Mouse (Mus musculus) stomach, postnatal 0 days (tissue): ENCODE measurements around the gene Tc2n. TPM values are rescaled to one million over a fixed set of nuclear protein-coding genes. Genes with fewer than 3 reads are reported as not detected.

Source experiments
- ATAC-seq: fragments of 200-750 bp; cut with Nextera tagmentation; 2 replicates; pipeline ENCODE4 v1.8.0; 2017; ENCODE audit not compliant: low FRiP score, low TSS enrichment
- DNase-seq: peaks from one replicate; pipeline ENCODE4 v3.0.0-alpha.2; 2016; ENCODE audit warnings: low spot score
- H3K27ac ChIP-seq: fragments of 300-500 bp; sonication (generic); replicated peaks from 2 replicates; pipeline ENCODE4 v1.5.1; 2014; ENCODE audit warnings: mild to moderate bottlenecking, control low read depth
- H3K27me3 ChIP-seq: fragments of 300-500 bp; sonication (generic); 2 replicates; pipeline ENCODE4 v1.6.1; 2014; ENCODE audit warnings: low read length; ENCODE audit not compliant: control insufficient read depth, insufficient read depth
- H3K36me3 ChIP-seq: fragments of 300-500 bp; sonication (generic); 2 replicates; pipeline ENCODE4 v1.6.1; 2014; ENCODE audit warnings: low read length, mixed read lengths; ENCODE audit not compliant: control insufficient read depth, insufficient read depth
- H3K4me1 ChIP-seq: fragments of 300-500 bp; sonication (generic); replicated peaks from 2 replicates; pipeline ENCODE4 v1.6.1; 2014; ENCODE audit warnings: antibody characterized with exemption; ENCODE audit not compliant: control insufficient read depth, insufficient read depth
- H3K4me2 ChIP-seq: fragments of 300-500 bp; sonication (generic); replicated peaks from 2 replicates; pipeline ENCODE4 v1.6.1; 2014; ENCODE audit warnings: low read depth, mild to moderate bottlenecking, control low read depth, moderate library complexity
- H3K4me3 ChIP-seq: fragments of 300-500 bp; sonication (generic); 2 replicates; pipeline ENCODE4 v1.5.1; 2014; ENCODE audit warnings: low read depth, low read length, control low read depth
- H3K9ac ChIP-seq: fragments of 300-500 bp; sonication (generic); 2 replicates; pipeline ENCODE4 v1.6.1; 2014; ENCODE audit warnings: mild to moderate bottlenecking, low read length, control low read depth, mixed read lengths
- H3K9me3 ChIP-seq: fragments of 300-500 bp; sonication (generic); 2 replicates; pipeline ENCODE4 v1.6.1; 2016; ENCODE audit warnings: low read length; ENCODE audit not compliant: control insufficient read depth
- CTCF ChIP-seq: IDR thresholded peaks from 2 replicates; pipeline ENCODE4 v1.5.1; 2016; ENCODE audit warnings: antibody characterized with exemption, low read depth, mild to moderate bottlenecking, moderate library complexity
- EP300 ChIP-seq: optimal IDR thresholded peaks from 2 replicates; pipeline ENCODE3; 2016; ENCODE audit warnings: antibody characterized with exemption
- WGBS: fragments of 180-500 bp; shearing (Covaris S2); extraction: QIAGEN DNeasy Blood & Tissue Kit; methylation state at CpG from one replicate; pipeline ENCODE4 v1.1.7; 2014; 5-methylcytosine and 5-hydroxymethylcytosine counted together
- polyA plus RNA-seq: library from polyadenylated mRNA; unstranded; fragments of >200 nt; fragmentation: Nextera tagmentation; extraction: Ambion mirVana; gene quantifications from 2 replicates; pipeline ENCODE4 v1.2.1, GENCODE M21; 2015

The Tc2n gene
- polyA plus RNA-seq, 1 experiment from 2014 or later = 11.6 TPM

GRCm38 (mm10) chr12:101762054-101762453, 43.7 kb upstream of the Tc2n start:
- Histone ChIP-seq H3K9me3 (no peaks in the 10 kb centered on the region), H3K9ac (no peak overlapping the region), H3K4me1 (no peaks in the 10 kb centered on the region), H3K27me3 (no peaks in the 10 kb centered on the region), H3K27ac (no peak overlapping the region), H3K4me2 (no peak overlapping the region), H3K4me3 (no peak overlapping the region), H3K36me3 (no peaks in the 10 kb centered on the region)
- 86% methylated on average over 5 of the region's 5 CpGs for WGBS
- peak; percentile 38 for TF ChIP-seq CTCF
- no peak for TF ChIP-seq EP300
- no peak for ATAC-seq
- DNase-seq = no peak

- Histone ChIP-seq H3K27me3 (no peaks in the 10 kb centered on the region), H3K4me1 (no peaks in the 10 kb centered on the region), H3K4me3 (no peak overlapping the region), H3K9ac (no peak overlapping the region), H3K4me2 (no peak overlapping the region), H3K27ac (peak overlapping the region; percentile 87), H3K36me3 (no peaks in the 10 kb centered on the region), H3K9me3 (no peaks in the 10 kb centered on the region)
- no peak for TF ChIP-seq CTCF
- no peak for TF ChIP-seq EP300
- WGBS = 44% methylated on average over 6 of the region's 6 CpGs
- DNase-seq (peak; percentile 86), ATAC-seq (peak; percentile 92)
Measured at GRCm38 (mm10) chr12:101759440-101760045, 41.2 kb upstream of the Tc2n start.

- H3K27ac ChIP-seq = peak overlapping the region; percentile 87
Measured at GRCm38 (mm10) chr12:101758698-101759097, 40.4 kb upstream of the Tc2n start.

GRCm38 (mm10) chr12:101742375-101742774, 24.1 kb upstream of the Tc2n start:
- H3K4me1 ChIP-seq = no peaks in the 10 kb centered on the region; the same call in 1 of the 2 replicates
- no peaks in the 10 kb centered on the region for H3K36me3 ChIP-seq
- no peak overlapping the region for H3K27ac ChIP-seq
- no peak for TF ChIP-seq CTCF
- no peaks in the 10 kb centered on the region for H3K9me3 ChIP-seq
- ATAC-seq (no peak), DNase-seq (no peak)
- 45% methylated on average over 2 of the region's 2 CpGs for WGBS
- H3K4me3 ChIP-seq = no peak overlapping the region
- no peak overlapping the region for H3K9ac ChIP-seq
- H3K4me2 ChIP-seq = no peak overlapping the region
- H3K27me3 ChIP-seq = no peaks in the 10 kb centered on the region

More at GRCm38 (mm10) chr12:101758698-101759097, 40.4 kb upstream of the Tc2n start:
- Histone ChIP-seq H3K9me3 (no peaks in the 10 kb centered on the region), H3K27me3 (no peaks in the 10 kb centered on the region), H3K4me1 (no peaks in the 10 kb centered on the region), H3K4me3 (no peak overlapping the region), H3K9ac (no peak overlapping the region), H3K4me2 (no peak overlapping the region), H3K36me3 (no peaks in the 10 kb centered on the region)
- no peak for TF ChIP-seq CTCF
- TF ChIP-seq EP300 = no peak
- ATAC-seq (peak; percentile 69), DNase-seq (no peak)

GRCm38 (mm10) chr12:101740486-101740885, 22.2 kb upstream of the Tc2n start:
- no peak for TF ChIP-seq EP300
- no peak for TF ChIP-seq CTCF
- WGBS = 16% methylated on average over 2 of the region's 2 CpGs
- no peak overlapping the region for H3K27ac ChIP-seq

GRCm38 (mm10) chr12:101740045-101740444, 21.7 kb upstream of the Tc2n start:
- ATAC-seq (peak; percentile 89), DNase-seq (no peak)
- no peaks in the 10 kb centered on the region for H3K27me3 ChIP-seq
- H3K4me2 ChIP-seq = no peak overlapping the region
- no peak overlapping the region for H3K27ac ChIP-seq
- no peaks in the 10 kb centered on the region; the same call in 1 of the 2 replicates for H3K4me1 ChIP-seq
- H3K36me3 ChIP-seq = no peaks in the 10 kb centered on the region
- H3K4me3 ChIP-seq = no peak overlapping the region
- WGBS = 12% methylated on average over 2 of the region's 2 CpGs
- TF ChIP-seq CTCF (no peak), EP300 (no peak)
- no peaks in the 10 kb centered on the region for H3K9me3 ChIP-seq
- H3K9ac ChIP-seq = no peak overlapping the region

More at GRCm38 (mm10) chr12:101740486-101740885, 22.2 kb upstream of the Tc2n start:
- Histone ChIP-seq H3K4me2 (no peak overlapping the region), H3K4me3 (no peak overlapping the region), H3K36me3 (no peaks in the 10 kb centered on the region), H3K9ac (no peak overlapping the region), H3K4me1 (no peaks in the 10 kb centered on the region; the same call in 1 of the 2 replicates), H3K9me3 (no peaks in the 10 kb centered on the region), H3K27me3 (no peaks in the 10 kb centered on the region)
- DNase-seq (no peak), ATAC-seq (peak; percentile 63; the same call in 1 of the 2 replicates)
